In the genomic region with DNA sequence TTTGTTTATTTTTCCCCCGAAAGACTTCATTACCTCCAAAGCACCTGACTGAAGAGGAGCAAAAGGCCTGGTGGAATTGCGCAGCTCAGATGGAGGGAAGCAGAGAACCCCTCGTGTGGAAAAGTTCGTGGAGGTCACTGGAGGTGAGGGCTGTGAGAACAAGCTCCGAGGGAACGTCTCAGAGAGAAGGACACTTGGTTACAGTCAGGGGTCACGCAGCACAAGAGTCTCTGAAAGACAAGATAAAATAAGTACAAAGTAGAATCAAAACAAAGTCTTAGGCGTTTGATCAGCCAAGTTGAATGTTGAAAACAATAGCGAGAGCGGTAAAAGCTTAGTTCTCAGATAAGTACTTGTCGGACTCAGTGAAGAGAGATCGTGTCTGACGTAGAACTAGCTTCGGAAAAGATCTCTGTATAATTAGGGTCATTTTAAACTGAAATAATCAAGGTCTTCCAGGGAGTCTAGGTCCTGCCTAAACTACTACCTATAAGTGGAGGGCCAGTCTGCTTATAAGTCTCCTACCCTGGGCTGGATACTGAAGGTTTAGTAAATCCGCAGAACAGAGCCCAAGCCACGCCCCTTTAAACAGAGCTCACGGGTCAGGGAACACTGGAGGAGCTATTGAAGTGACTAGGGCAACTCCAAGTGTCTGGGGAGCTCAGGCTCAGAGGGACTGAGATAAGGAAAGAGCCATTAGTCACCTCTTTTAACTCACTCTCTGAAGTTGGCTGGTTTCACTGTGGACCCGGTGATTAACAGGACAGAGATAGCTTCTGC, we compare ENCODE assay signal across 8 mouse cellular contexts. TPM values are rescaled to one million over a fixed set of nuclear protein-coding genes. Genes with fewer than 3 reads are reported as not detected.
DNase-seq lines count a peak whose midpoint lies in the region; TF ChIP-seq lines count a peak whose summit lies in the region.

No protein-coding gene starts in this region.

- peak overlapping the region; percentile 84 for H3K27ac ChIP-seq in testis, adult 2 months (ENCODE audit: control insufficient read depth, insufficient read depth, low read depth, low read length)

- TF ChIP-seq POLR2A in testis, adult 2 months (IDR thresholded peaks at IDR 0.05; ENCODE audit: control insufficient read depth, low read depth, low read length), result no peak

- no peak for TF ChIP-seq CTCF in testis, adult 2 months (IDR thresholded peaks at IDR 0.05; ENCODE audit: control insufficient read depth, insufficient read depth, insufficient replicate concordance, low read depth, low read length)

- H3K4me3 ChIP-seq in testis, adult 2 months (ENCODE audit: control insufficient read depth, low read depth, low read length), result peak overlapping the region; percentile 15; the same call in 1 of the 2 replicates

- peaks cover 2% of the 10 kb centered on the region; the same call in 1 of the 2 replicates for H3K4me1 ChIP-seq in testis, adult 2 months (ENCODE audit: control insufficient read depth, insufficient read depth, low read length)

- intact Hi-C loops in left cerebral cortex, postnatal 36 days (cut with DNase I), result no loop called here

- no peaks in the 10 kb centered on the region for H3K27me3 ChIP-seq in testis, adult 2 months (ENCODE audit: control insufficient read depth, insufficient read depth, low read length)

- no peaks in the 10 kb centered on the region for H3K36me3 ChIP-seq in testis, adult 2 months (ENCODE audit: control insufficient read depth, insufficient read depth, low read length)

- peak; percentile 44 for DNase-seq in ovary, adult 18-20 months (ENCODE audit: low spot score)
- no peak for DNase-seq in ovary, postnatal 36 days (ENCODE audit: low spot score)
- peak; percentile 18 for DNase-seq in heart, postnatal 4 days
- DNase-seq in lung, adult 18-20 months, result peak; percentile 77 to 84
- no peak for DNase-seq in gastrocnemius, postnatal 10 days
- DNase-seq in left cerebral cortex, postnatal 36 days (ENCODE audit: low spot score in 2 of 2), result no peak
- no peak for DNase-seq in gastrocnemius, adult 8-10 months (ENCODE audit: low spot score in 2 of 2)

RNA-seq across cellular contexts. Expression of gene Jade1, which starts 33.1 kb away (rescaled TPM):
- 10 to 100 TPM; 37.8 to 43.5 TPM for total RNA-seq in heart, postnatal 4 days (2021)
- 7.8 and 9.1 TPM in 2 replicates for polyA plus RNA-seq in testis, adult 2 months (2012; rRNA removed)
- 10 to 100 TPM; 26.0 to 31.1 TPM for total RNA-seq in gastrocnemius, postnatal 10 days (2021)
- total RNA-seq in left cerebral cortex, postnatal 36 days (2021), result 10 to 100 TPM; 39.6 to 46.6 TPM
- total RNA-seq in gastrocnemius, adult 8-10 months (2022), result 10 to 100 TPM; 22.4 to 29.0 (median 27.6) TPM

Comparison
In these comparisons a context has a peak if more than half of its experiments do, and no peak if none do; other contexts are left out.
1. DNase-seq: peak in ovary, adult 18-20 months (single experiment), heart, postnatal 4 days (single experiment) and lung, adult 18-20 months (2 of 2); none in ovary, postnatal 36 days (single experiment), gastrocnemius, postnatal 10 days (single experiment), left cerebral cortex, postnatal 36 days (0 of 2) and gastrocnemius, adult 8-10 months (0 of 2).